Mouse (Mus musculus) C2C12 (cell line): ENCODE measurements around the gene Cela3a. TPM values are rescaled to one million over a fixed set of nuclear protein-coding genes. Genes with fewer than 3 reads are reported as not detected.

ENCODE experiments used
- H3K27me3 ChIP-seq: one replicate; pipeline ENCODE4 v1.6.1; 2011; ENCODE audit not compliant: control insufficient read depth, insufficient read depth, insufficient read length
- H3K36me3 ChIP-seq: one replicate; pipeline ENCODE4 v1.6.1; 2011; ENCODE audit not compliant: control insufficient read depth, insufficient read depth
- H3K4me3 ChIP-seq: one replicate; pipeline ENCODE4 v1.5.1; 2011; ENCODE audit warnings: mild to moderate bottlenecking, control low read depth; ENCODE audit not compliant: poor library complexity, insufficient read depth, severe bottlenecking
- H3K79me2 ChIP-seq: one replicate; pipeline ENCODE4 v1.6.1; 2011; ENCODE audit not compliant: control insufficient read depth, insufficient read depth
- H3K79me3 ChIP-seq: one replicate; pipeline ENCODE4 v1.6.1; 2011; ENCODE audit warnings: low read depth, control low read depth
- H3ac ChIP-seq: one replicate; pipeline ENCODE3; 2011; ENCODE audit warnings: low read depth; ENCODE audit not compliant: control insufficient read depth, insufficient read length
- CEBPB ChIP-seq: IDR thresholded peaks from one replicate; pipeline ENCODE4 v1.6.1; 2011; ENCODE audit warnings: low read depth, mild to moderate bottlenecking, control low read depth, moderate library complexity
- CTCF ChIP-seq: IDR thresholded peaks from one replicate; pipeline ENCODE4 v1.5.1; 2011; ENCODE audit not compliant: control insufficient read depth, insufficient read depth, insufficient read length
- FOSL1 ChIP-seq: IDR thresholded peaks from one replicate; pipeline ENCODE4 v1.8.0; 2011; ENCODE audit warnings: mild to moderate bottlenecking, low read length; ENCODE audit not compliant: poor library complexity, insufficient read depth, severe bottlenecking
- MAX ChIP-seq: IDR thresholded peaks from one replicate; pipeline ENCODE4 v1.6.1; 2011; ENCODE audit warnings: mild to moderate bottlenecking, control low read depth
- MYOD1 ChIP-seq: IDR thresholded peaks from one replicate; pipeline ENCODE4 v1.6.1; 2011; ENCODE audit warnings: low read depth; ENCODE audit not compliant: control insufficient read depth, insufficient read length
- MYOG ChIP-seq: IDR thresholded peaks from one replicate; pipeline ENCODE4 v1.6.1; 2011; ENCODE audit not compliant: control insufficient read depth, insufficient read length; ENCODE audit errors: extremely low read depth
- USF1 ChIP-seq: IDR thresholded peaks from one replicate; pipeline ENCODE4 v1.6.1; 2011; ENCODE audit warnings: low read depth, mild to moderate bottlenecking, control low read depth, moderate library complexity
- polyA plus RNA-seq: library from polyadenylated mRNA; unstranded; fragments of >200 nt; fragmentation: generic; extraction: Trizol; gene quantifications from one replicate; pipeline ENCODE4 v1.2.1, GENCODE M21; 2012; ENCODE audit warnings: missing spikeins

Gene Cela3a
- polyA plus RNA-seq, 1 experiment: not detected

DNA sequence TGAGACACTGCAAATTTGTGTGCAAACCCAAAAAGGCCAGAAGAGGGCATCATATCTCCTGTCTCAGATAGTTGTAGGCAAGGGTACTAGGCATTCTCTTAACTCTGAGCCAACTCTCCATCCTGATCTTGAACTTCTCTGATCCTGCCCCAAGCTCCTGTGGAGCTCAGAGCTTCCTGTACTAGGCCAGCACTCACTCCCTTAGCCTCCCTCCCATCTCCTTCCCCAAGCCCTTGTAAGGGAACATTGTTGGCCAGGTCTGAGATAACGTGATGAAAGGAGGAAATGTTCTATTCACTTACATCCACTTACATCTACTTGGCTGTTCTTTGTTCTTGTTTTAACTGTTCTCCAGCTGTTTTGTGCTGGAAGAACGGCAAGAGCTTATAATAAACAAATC lies 32.8 kb downstream of the Cela3a start:
- peaks cover 2% of the 10 kb centered on the region for H3K36me3 ChIP-seq
- H3K27me3 ChIP-seq: no peaks in the 10 kb centered on the region
- no peak for TF ChIP-seq CTCF
- no peak for TF ChIP-seq MAX
- no peak for TF ChIP-seq CEBPB
- no peak for TF ChIP-seq FOSL1
- no peak for TF ChIP-seq MYOD1
- TF ChIP-seq MYOG: no peak
- TF ChIP-seq USF1: no peak
- H3ac ChIP-seq: no peak overlapping the region
- peaks cover 11% of the 10 kb centered on the region for H3K79me2 ChIP-seq
- H3K4me3 ChIP-seq: no peak overlapping the region
- peaks cover 5% of the 10 kb centered on the region for H3K79me3 ChIP-seq

DNA sequence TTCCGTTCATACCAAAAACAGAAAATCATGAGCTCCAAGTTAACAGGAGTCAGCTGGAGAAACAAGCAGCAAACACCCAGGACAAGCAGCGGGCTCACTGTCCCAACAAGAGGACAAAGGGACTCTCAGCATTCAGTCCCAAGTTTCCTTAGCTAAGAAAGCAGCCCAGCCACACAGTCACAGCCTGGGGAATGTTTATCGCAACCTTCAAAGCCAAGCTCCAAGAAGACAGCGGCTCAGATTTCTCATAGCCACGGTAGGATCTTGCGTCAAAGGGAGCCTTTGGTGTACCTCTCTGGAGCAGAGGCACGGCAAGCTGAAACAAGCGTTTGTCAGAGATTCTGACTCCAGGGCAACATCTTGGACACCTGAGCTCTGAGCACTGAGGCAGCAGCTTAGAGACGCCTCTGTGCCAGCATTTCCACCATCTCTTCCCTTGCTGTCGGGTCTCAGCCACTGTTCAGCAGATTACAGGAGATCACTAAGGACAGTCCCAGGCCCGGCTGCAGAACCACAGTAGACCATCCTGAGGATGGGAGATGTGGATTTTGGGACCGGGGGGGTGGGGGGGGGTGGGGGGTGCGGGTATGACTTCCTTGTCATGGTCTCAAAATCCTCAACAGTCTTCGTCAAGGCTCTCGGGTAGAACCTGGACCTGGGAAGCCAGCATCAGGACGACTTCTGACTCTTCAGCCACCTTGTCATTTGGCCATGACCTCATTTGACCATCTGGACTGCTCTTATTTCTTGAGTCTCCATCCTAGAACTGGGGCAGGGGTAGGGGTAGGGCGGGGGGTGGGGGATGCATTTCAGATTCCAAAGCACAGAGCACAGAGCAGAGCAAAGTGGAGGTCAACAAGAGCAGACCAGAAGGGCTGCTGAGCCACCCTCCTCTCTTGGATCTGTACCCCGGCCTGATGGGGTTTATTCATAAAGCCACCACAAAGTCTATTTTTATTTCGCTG lies 34.0 kb downstream of the Cela3a start:
- Histone ChIP-seq H3K4me3 (no peak overlapping the region), H3K27me3 (no peaks in the 10 kb centered on the region), H3K79me3 (no peaks in the 10 kb centered on the region), H3K36me3 (no peaks in the 10 kb centered on the region), H3K79me2 (peaks cover 3% of the 10 kb centered on the region), H3ac (no peak overlapping the region)
- TF ChIP-seq MYOG: no peak
- TF ChIP-seq CTCF: no peak
- no peak for TF ChIP-seq MYOD1
- no peak for TF ChIP-seq CEBPB
- TF ChIP-seq FOSL1: no peak
- TF ChIP-seq MAX: no peak

DNA sequence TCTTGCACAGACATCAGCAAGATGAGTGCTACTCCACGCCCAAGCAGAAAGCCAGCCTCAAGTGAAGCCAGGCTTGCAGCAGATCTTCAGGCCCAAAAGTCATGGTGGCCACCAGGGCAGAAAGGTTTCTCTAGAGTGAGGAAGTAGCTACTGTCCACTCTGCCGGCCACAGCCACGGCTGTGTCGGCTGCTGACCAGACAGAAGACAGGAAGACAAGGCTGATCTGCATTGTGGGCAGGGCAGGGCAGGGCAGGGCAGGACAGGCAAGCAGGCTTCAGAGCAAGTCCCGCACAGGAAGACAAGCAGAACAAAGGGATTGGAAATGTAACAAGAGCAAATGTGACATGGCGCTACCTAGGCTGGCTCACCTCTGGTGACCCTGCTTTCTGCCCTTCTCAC lies 35.9 kb downstream of the Cela3a start:
- TF ChIP-seq MYOD1: no peak
- TF ChIP-seq MYOG: no peak
- no peak for TF ChIP-seq FOSL1
- TF ChIP-seq CTCF: no peak
- TF ChIP-seq USF1: no peak
- TF ChIP-seq MAX: no peak
- H3K36me3 ChIP-seq: no peaks in the 10 kb centered on the region
- H3ac ChIP-seq: no peak overlapping the region
- H3K79me3 ChIP-seq: no peaks in the 10 kb centered on the region
- H3K79me2 ChIP-seq: no peaks in the 10 kb centered on the region
- H3K4me3 ChIP-seq: no peak overlapping the region
- H3K27me3 ChIP-seq: no peaks in the 10 kb centered on the region

DNA sequence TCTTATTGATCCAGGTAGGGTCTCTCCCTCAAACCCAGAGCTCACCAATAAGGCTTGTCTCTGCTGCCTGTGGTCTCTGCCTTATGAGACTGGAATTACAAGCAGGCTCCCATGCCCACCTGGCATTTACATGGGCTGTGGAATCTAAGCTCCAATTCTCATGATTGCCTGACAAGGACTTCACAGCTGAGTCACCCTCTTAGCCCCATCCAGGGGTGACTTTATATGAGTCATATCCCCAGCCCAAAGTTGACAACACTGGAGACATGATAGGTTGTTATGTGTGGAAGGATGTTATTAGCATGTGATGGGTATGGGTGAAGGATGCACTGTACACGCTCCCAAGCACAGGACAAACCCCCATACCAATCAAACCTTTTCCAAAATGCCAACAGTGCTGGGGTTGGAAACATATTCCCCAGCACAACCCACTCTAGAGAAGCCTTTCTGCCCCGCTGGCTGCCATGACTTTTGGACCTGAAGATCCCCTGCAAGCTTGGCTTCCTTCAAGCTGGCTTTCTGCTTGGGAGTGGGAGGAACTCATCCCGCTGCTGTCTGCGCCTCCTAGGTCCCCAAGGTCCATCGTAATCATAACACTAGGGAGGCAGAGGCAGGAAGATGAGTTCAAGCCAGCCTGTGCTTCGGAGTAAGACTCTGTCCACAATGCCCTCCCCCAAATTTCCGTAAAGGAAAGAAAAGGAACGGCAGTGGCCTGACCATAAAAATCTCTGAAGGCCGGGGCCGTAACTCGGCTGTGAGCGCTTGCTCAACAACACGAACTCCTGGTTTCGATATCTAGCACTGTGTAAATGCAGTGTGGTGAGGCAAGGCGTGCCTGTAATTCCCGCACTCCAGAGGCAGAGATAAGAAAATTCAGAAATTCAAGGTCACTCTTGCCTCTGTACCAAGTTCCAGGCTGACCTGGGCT lies 37.7 kb downstream of the Cela3a start:
- Histone ChIP-seq H3K79me3 (no peaks in the 10 kb centered on the region), H3K4me3 (no peak overlapping the region)

DNA sequence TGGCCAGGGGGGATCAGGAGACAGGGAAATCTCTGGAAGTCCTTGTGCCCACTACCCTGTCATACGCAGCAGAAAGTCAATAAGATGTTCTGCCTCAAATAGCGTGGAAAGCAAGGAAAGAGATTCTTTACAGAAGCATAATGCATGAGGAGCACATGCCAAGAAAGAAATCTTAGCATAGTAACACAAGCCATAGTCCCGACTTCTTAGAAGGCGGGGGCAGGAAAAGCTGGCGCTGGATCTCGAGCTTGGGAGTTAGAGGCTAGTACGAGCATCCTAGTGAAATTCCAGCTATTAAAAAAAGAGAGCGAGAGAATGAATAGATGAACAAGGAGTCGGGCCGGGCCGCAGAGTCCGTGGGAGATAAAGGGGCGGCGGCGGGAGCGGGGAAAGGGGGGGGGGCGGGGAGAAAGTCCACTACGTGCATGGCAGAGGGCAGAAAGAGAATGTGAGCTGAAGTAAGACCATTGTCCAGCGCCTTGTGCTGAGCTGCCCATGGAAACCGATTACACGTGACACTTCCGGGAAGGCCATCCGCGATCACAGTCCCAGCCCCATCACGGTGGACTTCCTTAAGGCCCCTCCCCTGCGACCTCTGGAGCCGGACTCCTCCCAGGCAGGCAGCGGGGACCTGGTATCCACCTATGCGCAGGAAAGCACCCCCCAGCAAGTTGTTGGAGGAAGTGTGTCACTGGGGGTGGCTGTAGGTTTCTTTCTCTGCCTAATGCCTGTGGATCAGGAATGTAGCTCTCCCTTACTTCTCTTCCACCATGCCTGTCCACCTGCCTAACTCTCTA lies 39.4 kb downstream of the Cela3a start:
- H3K27me3 ChIP-seq: no peaks in the 10 kb centered on the region
- no peak overlapping the region for H3ac ChIP-seq
- no peaks in the 10 kb centered on the region for H3K36me3 ChIP-seq
- H3K4me3 ChIP-seq: no peak overlapping the region
- TF ChIP-seq FOSL1 (no peak), MAX (no peak), MYOD1 (no peak), CTCF (no peak), USF1 (no peak), MYOG (no peak), CEBPB (no peak)
- no peaks in the 10 kb centered on the region for H3K79me3 ChIP-seq
- no peaks in the 10 kb centered on the region for H3K79me2 ChIP-seq

More for the DNA sequence above, 37.7 kb downstream of the Cela3a start:
- H3K27me3 ChIP-seq: no peaks in the 10 kb centered on the region
- H3K36me3 ChIP-seq: no peaks in the 10 kb centered on the region
- H3K79me2 ChIP-seq: no peaks in the 10 kb centered on the region
- TF ChIP-seq CEBPB: no peak
- H3ac ChIP-seq: no peak overlapping the region
